Mouse (Mus musculus) spleen, adult 2 months (tissue): Measurements from ENCODE around the gene Maz.

Source experiments
- CTCF ChIP-seq: fragments of 200-500 bp; IDR thresholded peaks from 2 replicates; pipeline ENCODE4 v1.5.1; 2011; ENCODE audit warnings: mild to moderate bottlenecking, inconsistent platforms; ENCODE audit not compliant: insufficient read depth, insufficient read length, insufficient replicate concordance; ENCODE audit errors: extremely low read depth
- POLR2A ChIP-seq: fragments of 200-500 bp; IDR thresholded peaks from 2 replicates; pipeline ENCODE4 v1.6.1; 2011; ENCODE audit warnings: low read depth, low read length, inconsistent platforms

- TF ChIP-seq CTCF (no peak), POLR2A (no peak)
These were observed 8.9 kb downstream of the Maz start for GRCm38 (mm10) chr7:127017950-127018345.
